In the genomic region with DNA sequence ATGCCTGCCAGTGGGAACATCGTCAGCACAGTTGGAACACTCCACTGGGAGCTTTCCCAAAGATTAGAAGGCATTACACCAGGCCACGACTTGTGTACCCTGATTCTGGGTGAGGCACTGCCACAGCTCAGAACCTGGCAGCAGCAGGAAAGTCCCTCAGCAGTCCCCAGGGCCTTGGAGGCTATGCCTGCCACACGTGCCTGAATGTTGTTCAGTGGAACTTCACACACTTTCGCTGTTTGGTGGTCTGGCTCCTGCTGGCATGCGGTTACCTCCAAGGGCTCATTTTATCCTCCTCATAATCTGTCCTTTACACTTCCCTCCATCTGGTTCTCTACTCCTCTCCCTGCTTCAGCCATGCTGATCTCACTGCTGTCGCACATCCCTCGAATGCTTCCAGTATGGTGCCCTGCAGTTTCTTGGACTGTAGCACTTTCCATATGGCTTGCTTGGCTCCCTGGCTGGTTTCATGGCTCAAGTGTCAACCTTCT, we compare ENCODE assay signal across 7 mouse cellular contexts. TPM values are rescaled to one million over a fixed set of nuclear protein-coding genes. Genes with fewer than 3 reads are reported as not detected.
DNase-seq lines count a peak whose midpoint lies in the region; ATAC-seq lines count a peak whose summit lies in the region.

No protein-coding gene starts in this region.

- no peak for ATAC-seq in forebrain, embryonic 11.5 days (replicated peaks; ENCODE audit: low FRiP score)
- ATAC-seq in intestine, embryonic 15.5 days: no peak
- ATAC-seq in stomach, embryonic 14.5 days (ENCODE audit: insufficient number of reproducible peaks, insufficient read depth, low FRiP score, low read depth): no peak

- H3K4me2 ChIP-seq in forebrain, embryonic 11.5 days (ENCODE audit: low read depth, low read length, severe bottlenecking): peak overlapping the region; percentile 5; the same call in 1 of the 2 replicates
- H3K4me2 ChIP-seq in intestine, embryonic 15.5 days (replicated peaks): no peak overlapping the region
- peak overlapping the region; percentile 90; the same call in 1 of the 2 replicates for H3K4me2 ChIP-seq in stomach, embryonic 14.5 days (replicated peaks; ENCODE audit: low read depth, low read length)

- peaks cover 7% of the 10 kb centered on the region; the same call in 1 of the 2 replicates for H3K36me3 ChIP-seq in forebrain, embryonic 11.5 days (ENCODE audit: control insufficient read depth, insufficient read depth, low read length)
- peaks cover 8% of the 10 kb centered on the region; the same call in 1 of the 2 replicates for H3K36me3 ChIP-seq in intestine, embryonic 15.5 days
- peaks cover 20% of the 10 kb centered on the region; the same call in 1 of the 2 replicates for H3K36me3 ChIP-seq in stomach, embryonic 14.5 days (ENCODE audit: control insufficient read depth, insufficient read depth, low read length)

- no peak overlapping the region; the same call in 1 of the 2 replicates for H3K9ac ChIP-seq in forebrain, embryonic 11.5 days (ENCODE audit: low read length)
- H3K9ac ChIP-seq in intestine, embryonic 15.5 days: no peak overlapping the region
- H3K9ac ChIP-seq in stomach, embryonic 14.5 days (replicated peaks; ENCODE audit: low read depth, low read length): no peak overlapping the region

- peaks cover 26% of the 10 kb centered on the region for H3K4me1 ChIP-seq in forebrain, embryonic 11.5 days (replicated peaks; ENCODE audit: control insufficient read depth, insufficient read depth, low read length)
- peaks cover 23% of the 10 kb centered on the region for H3K4me1 ChIP-seq in intestine, embryonic 15.5 days (replicated peaks)
- peaks cover 25% of the 10 kb centered on the region for H3K4me1 ChIP-seq in stomach, embryonic 14.5 days (ENCODE audit: control insufficient read depth, insufficient read depth, low read length)

- no peak overlapping the region for H3K4me3 ChIP-seq in forebrain, embryonic 11.5 days (ENCODE audit: low read depth, low read length)
- H3K4me3 ChIP-seq in intestine, embryonic 15.5 days (replicated peaks): peak overlapping the region; percentile 63; the same call in 1 of the 2 replicates
- H3K4me3 ChIP-seq in stomach, embryonic 14.5 days (ENCODE audit: low read depth, low read length): no peak overlapping the region

- H3K27me3 ChIP-seq in forebrain, embryonic 11.5 days (ENCODE audit: control insufficient read depth, insufficient read depth, low read length): no peaks in the 10 kb centered on the region
- H3K27me3 ChIP-seq in intestine, embryonic 15.5 days (replicated peaks): no peaks in the 10 kb centered on the region
- H3K27me3 ChIP-seq in stomach, embryonic 14.5 days (ENCODE audit: control insufficient read depth, insufficient read depth, low read length): no peaks in the 10 kb centered on the region

- H3K9me3 ChIP-seq in forebrain, embryonic 11.5 days (ENCODE audit: control insufficient read depth, low read length): no peaks in the 10 kb centered on the region
- H3K9me3 ChIP-seq in intestine, embryonic 15.5 days: no peaks in the 10 kb centered on the region
- H3K9me3 ChIP-seq in stomach, embryonic 14.5 days (ENCODE audit: control insufficient read depth, low read depth, low read length): no peaks in the 10 kb centered on the region

- DNase-seq in thymus, postnatal 4 days: peak; percentile 29
- no peak for DNase-seq in thymus, postnatal 0 days (ENCODE audit: low spot score)
- DNase-seq in forebrain, embryonic 11.5 days (ENCODE audit: low spot score): no peak
- no peak for DNase-seq in Muller cell, postnatal 12 days (ENCODE audit: inconsistent ontology term)
- DNase-seq in ovary, postnatal 10 days (ENCODE audit: low spot score): no peak

- WGBS in forebrain, embryonic 11.5 days: 77% methylated on average over 7 of the region's 7 CpGs
- WGBS in intestine, embryonic 15.5 days: 80% methylated on average over 7 of the region's 7 CpGs
- WGBS in stomach, embryonic 14.5 days: 78% methylated on average over 7 of the region's 7 CpGs

- peak overlapping the region; percentile 86; the same call in 1 of the 2 replicates for H3K27ac ChIP-seq in forebrain, embryonic 11.5 days (ENCODE audit: low read depth, low read length)
- H3K27ac ChIP-seq in intestine, embryonic 15.5 days: peak overlapping the region; percentile 98
- peak overlapping the region; percentile 33; the same call in 1 of the 2 replicates for H3K27ac ChIP-seq in stomach, embryonic 14.5 days (ENCODE audit: low read length)

RNA-seq across cellular contexts. Expression of a gene that starts 4.0 kb away (rescaled TPM):
- polyA plus RNA-seq in thymus, postnatal 0 days (2015; fragmentation: Nextera tagmentation; extraction: Ambion mirVana): 1.3 and 1.8 TPM in 2 replicates
- polyA plus RNA-seq in forebrain, embryonic 11.5 days (2014; fragmentation: Nextera tagmentation; extraction: Ambion mirVana): 2.5 and 3.0 TPM in 2 replicates
- polyA plus RNA-seq in intestine, embryonic 15.5 days (2015; fragmentation: Nextera tagmentation; extraction: Ambion mirVana): 12.8 and 12.9 TPM in 2 replicates
- 20.7 and 21.5 TPM in 2 replicates for polyA plus RNA-seq in stomach, embryonic 14.5 days (2014; fragmentation: Nextera tagmentation; extraction: Ambion mirVana)

Comparison
In these comparisons a context has a peak if more than half of its experiments do, and no peak if none do; other contexts are left out.
1. H3K27ac ChIP-seq: peak in every context shown above with its lines; median percentile 98 in intestine, embryonic 15.5 days; 86 in forebrain, embryonic 11.5 days; 33 in stomach, embryonic 14.5 days.